Mouse (Mus musculus) cerebellum, postnatal 14 days (tissue): ENCODE measurements around the gene Lipc.
A peak's percentile ranks its signal among the peaks of the same experiment; 100 is the strongest.
"Not testable (repeated sequence)": the region's sequence is repeated elsewhere in the genome, so short reads cannot be mapped to it uniquely, and the experiment has no call there.

Source experiments
- DNase-seq, 2 experiments: peaks; one replicate each; pipeline ENCODE4 v3.0.0; 2021; ENCODE audit warnings: mixed read lengths in 2 of 2

Gene Lipc

DNA sequence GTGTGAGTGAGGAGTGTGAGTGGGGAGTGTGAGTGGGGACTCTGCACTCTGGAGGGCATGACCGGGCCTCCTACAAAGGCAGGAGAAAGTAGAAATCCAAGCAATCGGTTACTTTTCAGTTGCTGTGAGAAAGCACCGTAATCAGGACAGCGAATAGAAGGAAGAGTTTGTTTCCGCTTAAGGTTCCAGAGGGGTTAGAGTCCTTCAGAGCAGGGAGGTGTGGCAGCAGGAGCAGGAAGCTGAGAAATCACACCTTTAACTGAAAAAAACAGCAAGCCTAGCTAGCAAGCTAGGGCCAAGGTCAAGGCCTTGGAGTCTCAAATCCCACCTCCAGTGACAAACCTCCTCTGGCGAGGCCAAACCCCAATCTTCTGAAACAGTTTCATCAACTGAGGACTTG lies 97.1 kb downstream of the Lipc start:
- DNase-seq = no peak

DNA sequence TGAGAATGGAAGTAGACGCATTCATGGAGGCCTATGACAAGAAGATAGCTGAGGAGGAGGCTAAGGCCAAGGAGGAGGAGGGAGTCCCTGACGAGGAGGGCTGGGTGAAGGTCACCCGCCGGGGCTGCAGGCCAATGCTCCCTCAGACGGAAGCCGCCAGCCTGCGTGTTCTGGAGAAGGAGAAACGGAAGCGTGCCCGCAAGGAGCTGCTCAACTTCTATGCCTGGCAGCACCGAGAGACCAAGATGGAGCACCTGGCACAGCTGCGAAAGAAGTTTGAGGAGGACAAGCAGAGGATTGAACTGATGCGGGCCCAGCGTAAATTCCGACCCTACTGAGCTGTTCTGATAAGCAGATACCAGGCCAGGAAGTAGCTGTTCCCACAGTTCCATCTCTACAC lies 98.9 kb downstream of the Lipc start:
- not testable (repeated sequence) for DNase-seq

DNA sequence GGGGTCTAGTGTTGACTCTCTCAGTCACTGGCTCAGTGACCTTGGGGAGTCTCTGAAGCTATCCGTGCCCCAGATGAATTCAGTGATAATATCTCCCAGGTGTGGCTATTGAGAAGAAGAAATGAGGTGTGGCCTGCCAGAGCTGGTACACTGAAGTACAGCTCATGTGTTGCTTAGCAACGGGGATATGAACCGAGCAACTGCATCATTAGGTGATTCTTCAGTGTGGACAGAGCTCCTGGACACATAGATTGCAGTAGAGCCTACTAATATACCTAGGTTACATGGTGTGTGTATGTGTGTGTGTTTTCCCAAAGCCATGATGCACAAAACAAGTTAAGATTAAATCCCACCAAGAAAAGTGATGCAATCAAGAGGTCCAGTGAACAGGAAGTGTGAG lies 100.5 kb downstream of the Lipc start:
- DNase-seq = no peak

DNA sequence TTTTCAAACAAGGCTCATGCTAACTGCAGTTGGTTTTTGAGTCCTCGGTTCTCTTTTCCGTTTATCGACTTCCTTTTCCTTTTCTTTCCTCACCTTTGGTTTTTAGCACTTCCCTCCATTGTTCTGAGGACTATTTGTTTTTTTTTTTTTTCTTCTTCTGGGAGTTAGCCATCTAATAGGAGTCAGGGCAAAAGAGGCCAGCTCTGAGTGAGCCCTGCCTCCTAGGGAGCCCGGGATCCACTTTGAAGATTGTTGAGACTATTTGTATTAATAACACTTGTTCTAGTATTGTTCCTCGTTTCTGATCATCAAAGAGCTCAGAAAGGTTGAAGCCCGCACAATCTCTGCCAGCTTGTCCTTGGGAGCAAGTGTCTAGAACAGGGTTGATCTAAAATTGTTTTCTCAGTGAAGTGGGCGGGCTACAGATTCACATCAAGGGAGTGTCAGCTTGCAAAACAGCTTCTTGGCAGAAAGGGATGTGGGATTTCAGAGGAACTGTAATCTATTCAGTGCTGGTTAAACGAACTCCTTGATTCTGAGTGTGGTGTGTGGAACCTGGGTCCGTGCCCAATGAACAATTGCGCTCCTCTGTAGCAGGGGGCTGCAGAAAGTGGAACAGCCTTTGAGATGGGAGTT lies 103.8 kb downstream of the Lipc start:
- DNase-seq = peak; percentile 49 to 69

DNA sequence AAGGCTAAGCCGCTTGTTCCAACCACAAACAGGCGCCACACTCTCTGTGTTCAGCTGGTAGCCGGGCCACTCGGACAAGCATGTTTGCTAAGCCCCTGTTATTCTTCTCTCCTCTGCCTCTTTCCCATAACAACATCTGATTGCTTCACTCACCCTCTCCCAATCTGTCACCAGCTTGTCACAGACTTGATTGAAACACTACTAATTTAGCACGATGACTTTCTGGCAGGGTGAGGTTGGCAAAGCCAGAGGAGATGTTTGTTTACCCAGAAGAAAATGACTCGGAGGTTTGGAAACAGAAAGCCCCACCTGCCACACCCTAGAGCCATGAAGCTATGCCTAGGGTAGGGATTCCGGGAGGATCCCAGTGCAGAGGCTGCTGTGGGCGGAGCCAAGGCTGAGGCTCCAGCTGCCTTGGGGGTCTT lies 104.4 kb downstream of the Lipc start:
- peak in 1 of 2 experiments; percentile 27 for DNase-seq

DNA sequence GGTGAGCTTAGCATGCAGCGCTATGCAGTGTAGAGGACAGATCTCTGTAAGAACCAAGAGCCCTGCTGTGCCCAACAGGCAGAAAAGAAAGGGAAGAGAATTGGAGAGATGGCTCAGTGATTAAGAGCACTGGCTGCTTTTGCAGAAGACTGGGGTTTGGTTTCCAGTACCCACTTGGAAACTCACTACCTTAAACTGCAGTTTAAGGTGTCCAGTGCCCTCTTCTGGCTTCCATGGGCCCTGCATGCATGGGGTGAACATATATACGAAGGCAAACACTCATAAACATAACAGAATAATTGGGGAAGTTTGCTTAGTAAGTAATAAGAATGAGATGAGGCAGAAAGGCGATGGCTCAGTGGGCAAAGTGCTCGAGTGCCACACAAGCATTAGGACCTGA lies 108.8 kb downstream of the Lipc start:
- no peak for DNase-seq

DNA sequence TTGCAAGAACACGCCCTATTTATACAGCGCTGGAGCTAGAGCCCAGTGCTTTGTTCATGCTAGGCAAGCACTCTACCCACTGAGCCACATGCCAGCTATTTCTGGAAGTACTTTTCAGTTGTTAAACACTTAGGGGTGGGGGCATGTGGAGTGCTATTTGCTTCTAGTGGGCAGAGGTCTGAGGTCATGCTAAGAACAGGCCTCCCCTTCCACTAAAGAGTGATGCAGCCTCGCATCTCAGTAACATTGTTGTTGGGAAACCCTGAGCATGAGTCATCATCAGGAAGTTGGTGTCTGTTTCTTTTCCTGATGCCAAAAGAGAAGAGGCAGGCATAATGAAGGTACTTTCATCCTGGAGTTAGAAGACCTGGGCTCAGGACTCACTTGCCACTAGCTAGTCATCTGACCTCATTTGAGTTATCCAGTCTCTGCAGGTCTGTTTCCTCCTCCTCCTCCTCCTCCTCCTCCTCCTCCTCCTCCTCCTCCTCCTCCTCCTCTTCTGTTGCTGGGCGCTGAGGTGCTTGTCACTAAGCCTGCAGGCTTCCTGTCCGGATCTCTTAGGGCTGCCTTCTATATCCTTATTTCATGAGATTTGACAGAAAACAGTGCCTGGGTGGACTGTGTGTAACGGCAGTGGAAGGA lies 109.6 kb downstream of the Lipc start:
- DNase-seq = no peak

DNA sequence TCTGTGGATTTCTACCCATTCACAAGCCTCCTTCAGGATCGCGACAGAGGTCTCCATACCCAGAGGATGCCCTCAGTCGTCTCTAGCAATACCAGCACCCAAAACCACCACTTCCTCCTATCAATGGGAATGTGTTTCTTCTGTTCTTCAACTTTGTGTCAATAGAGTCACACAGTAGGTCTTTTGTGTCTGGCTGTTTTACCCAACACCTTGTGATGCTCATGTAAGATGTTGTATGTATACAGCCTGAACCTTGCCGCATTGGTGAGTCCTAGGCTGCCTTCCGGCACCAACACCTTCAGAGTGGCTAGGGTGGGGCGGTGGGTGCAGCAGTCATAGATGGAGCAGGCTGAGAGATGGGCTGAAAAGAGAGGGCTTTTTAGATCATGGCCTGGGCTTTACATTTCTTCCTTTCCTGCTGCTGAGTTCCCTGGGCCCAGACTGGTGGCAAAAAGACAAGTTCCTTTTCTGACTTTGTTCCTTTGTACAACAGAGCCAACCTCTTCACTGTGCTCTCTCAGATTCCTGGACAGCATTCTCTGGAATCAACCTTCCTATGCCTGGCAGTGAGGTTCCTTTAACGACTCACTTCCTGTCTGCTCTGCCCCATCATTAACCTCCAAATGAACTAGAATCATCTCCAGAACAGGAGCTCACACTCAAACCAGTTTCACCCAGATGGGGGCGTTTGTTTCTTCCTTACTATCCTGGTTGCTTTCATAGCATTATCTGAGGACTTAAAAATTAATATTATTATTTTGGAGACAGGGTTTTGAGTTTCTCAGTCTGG lies 110.4 kb downstream of the Lipc start:
- no peak for DNase-seq

DNA sequence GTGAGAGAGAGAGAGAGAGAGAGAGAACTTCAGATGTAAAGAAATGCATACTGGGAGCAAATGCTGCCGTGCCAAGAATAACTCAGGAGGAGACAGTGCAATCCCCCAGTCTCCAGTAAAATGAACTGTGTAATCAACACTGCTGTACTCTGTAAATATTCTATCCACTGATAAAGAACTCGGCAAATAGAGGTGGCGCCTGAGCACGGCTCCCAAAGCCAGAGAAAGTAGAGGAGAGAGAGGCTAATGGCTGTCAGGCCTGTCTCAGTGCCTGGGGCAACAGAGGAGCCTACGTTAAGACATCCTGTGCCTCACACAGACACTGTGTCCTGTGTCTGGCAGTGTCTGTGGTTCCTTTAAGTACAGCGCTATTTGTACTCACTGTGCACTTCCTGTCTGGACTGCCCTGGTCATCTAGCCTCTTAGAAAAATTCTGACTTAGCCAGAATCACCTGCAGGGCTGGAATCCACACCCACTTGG lies 111.1 kb downstream of the Lipc start:
- DNase-seq = no peak

DNA sequence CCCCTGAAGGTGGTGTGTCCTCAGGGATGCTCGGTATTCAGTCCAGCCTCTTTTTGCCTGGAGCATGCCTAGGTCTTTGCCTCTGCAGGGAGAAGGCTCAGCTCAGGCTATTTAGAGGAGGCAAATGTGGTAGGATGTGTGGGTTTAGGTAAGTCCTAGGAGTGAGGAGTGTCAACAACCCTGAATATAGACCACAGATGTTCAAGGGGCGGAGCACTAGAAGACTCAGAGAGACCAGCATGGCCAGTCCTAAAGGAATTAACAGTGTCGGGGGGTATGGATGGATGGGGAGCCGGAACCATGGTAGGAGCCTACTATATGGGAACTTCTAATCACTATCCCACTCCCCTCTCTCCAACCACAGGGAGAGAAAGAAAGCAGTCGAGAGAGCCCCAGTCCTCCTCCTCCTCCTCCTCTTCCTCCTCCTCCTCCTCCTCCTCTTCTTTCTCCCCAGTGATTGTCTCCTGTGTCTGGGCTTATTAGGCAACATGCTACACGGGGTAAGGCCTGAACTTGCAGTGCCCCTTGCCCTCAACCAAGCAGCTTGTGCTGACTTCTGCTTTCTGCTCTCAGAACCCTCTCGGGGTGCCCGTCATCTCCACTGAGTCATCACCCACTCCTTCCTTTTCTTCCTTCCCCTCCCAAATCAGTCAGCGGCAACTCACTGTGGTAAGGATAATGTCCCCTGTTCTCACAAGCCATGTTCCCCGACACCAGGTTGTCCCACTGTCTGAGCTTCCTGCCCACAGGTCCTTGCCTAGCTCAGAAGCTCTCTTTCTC lies 113.7 kb downstream of the Lipc start:
- DNase-seq = no peak

DNA sequence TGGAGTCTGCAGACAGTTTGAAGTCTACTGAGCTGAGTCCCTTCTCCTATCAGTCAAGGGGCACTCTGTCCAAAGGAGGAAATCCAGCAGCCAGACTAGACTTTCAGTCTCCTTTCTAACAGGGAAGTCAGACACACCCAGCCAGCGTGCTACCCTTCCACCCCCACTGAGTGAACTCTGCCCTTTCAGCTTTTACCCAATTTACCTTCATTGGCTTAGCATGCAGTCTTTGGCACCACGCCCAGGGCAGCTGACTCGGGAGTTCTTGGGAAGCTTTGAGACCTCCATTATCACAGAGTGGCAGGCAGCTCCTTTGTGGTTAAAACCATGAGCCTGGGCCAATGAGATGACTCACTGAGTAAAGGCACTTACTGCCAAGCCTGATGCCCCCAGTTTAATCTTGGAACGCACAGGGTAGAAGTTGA lies 117.3 kb downstream of the Lipc start:
- peak; percentile 41 to 60 for DNase-seq

DNA sequence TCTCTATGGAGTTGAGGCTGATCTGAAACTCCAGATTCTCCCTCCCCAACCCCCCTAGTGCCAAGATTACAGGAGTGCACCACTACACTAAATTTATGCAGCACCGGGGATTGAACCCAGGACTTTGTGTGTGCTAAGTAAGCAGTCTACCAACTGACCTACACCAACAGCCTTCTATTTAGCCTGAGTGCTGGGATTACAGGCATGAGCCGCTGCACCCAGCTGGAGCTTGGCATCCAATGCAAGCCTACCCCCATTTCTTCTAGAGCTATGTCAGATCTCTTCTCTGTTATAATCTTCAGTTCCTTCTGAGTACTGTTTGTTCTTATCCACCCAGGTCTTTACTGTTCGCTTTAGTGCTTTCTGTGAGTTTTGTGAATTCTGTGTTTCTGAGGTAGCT lies 117.8 kb downstream of the Lipc start:
- no peak for DNase-seq

DNA sequence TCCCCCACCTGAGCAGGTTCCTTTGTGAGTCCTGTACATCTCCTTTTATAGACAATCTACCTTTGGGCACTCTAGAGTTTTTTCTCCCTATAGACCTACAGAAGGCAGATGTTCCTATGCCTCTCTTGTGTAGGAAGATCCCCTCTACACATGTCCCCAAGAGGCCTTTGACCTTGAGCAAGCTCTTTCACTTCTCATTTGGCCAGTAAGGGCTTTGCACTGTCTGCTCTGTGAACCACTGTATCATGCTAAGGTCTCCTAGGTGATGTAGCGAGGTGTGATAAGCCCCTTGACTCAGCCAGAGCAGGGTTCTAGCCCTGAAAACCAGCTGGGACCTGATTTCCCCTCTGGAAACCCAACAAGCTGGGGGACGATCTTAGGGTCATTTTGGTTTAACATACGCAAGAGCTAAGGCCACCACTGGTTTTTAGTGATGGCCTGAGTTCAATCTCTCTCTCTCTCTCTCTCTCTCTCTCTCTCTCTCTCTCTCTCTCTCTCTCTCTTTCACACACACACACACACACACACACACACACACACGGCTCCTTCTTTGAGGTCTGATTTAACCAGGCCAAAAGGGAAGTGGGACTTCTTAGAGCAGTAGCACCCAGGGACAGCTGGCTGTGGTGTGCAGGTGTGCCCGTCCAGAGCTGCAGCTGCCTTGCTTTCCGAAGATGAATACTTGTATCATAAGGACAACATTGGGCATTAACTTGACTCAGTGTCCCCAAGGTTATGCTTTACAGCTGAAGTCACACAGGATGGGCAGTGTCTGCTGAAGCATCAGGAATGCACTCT lies 118.7 kb downstream of the Lipc start:
- DNase-seq = no peak

DNA sequence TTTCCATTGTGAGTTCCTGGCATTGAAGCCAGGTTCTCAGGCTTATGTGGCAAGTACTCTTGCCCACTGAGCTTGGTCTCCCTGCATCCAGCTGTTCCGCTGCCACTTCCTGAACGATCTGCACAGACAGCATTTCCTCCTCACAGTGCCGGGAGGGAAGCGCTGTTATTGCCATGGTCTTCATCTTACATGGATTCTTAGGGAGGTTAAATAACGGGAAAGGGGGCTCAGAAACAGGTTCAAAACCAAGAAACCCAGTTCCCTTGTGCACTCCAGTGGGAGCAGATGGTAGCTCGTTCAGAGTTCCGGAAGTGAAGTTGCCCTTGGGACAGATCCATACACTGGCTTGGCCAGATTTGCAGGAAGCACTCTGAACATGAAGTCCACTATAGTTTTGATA lies 119.8 kb downstream of the Lipc start:
- no peak for DNase-seq

DNA sequence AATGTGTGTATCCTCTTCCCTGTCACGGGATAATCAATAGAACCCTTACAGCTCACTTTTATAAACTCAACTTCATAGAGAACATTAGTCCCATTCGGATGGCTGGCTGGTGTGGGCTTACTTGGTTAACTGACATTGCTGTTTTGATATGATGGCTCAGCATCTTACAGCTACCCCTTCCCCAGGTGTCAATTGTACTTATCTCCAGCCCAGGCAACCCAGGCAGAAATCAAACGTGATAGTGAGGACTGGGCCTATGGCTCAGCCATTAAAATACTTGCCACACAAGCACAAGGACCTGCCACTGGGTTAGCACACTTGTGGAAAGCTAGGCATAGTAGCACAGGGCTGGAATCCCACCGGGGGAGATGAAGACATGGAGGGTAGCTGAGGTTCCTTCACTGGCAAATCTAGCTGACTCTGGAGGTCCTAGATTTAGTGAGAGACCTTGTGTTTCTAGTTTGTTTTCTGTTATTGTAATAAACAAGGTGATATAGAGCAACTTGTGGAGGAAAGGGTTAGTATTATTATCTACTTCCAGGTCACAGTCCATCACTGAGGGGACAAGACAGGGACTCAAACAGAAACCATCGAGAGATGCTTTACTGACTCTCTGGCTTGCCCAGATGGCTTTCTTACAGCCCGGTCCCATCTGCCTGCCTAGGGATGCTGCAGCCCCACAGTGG lies 121.0 kb downstream of the Lipc start:
- no peak for DNase-seq

DNA sequence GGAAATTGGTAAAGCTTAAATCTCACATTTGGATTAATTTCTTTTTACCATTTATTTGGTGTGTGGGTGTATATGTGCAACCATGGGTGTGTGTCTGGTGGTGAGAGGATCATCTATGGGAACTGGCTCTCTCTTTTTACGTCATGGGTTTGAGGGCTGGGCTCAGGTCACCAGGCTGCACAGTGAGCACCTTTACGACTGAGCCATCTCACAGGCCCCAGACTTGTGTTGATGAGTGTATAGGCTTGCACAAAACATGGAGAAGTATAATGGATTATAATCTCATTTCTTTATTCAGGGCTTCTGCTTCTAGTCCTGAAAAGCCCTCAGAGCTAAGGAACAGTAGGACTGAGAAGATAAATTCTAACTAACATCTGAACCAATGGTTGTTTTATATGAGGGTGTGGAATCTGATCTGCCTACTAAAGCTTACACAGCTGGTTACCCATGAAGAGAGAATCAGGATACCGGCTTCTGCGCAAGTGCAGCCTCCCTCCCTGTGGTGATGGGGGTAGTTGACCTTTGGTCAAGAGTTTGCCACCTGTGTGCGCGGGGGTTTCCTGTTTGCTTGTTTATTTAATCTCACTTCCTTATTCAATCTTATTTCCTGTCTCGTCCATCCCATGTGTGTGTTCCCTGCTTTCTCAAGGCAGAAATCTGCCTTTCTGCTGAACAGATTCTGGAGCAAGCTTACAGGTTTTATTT lies 122.1 kb downstream of the Lipc start:
- no peak for DNase-seq

DNA sequence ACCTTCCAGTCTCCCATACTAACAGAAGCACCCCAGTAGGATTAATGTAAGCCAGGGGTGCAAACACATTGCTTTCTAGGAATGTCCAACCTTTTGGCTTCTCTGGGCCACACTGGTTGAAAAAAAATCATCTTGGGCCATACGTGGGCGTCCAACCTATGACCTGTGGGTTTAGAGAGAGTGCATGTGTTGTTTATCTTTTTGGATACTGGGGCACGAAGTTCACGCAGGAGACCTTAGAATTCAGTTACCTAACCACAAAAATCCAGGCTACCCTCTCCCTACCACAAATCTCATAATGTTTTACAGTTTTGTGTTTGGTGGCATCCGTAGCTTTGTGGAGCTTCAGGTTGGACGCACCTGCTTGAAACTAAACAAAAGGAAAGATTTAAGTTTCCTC lies 124.1 kb downstream of the Lipc start:
- no peak for DNase-seq

DNA sequence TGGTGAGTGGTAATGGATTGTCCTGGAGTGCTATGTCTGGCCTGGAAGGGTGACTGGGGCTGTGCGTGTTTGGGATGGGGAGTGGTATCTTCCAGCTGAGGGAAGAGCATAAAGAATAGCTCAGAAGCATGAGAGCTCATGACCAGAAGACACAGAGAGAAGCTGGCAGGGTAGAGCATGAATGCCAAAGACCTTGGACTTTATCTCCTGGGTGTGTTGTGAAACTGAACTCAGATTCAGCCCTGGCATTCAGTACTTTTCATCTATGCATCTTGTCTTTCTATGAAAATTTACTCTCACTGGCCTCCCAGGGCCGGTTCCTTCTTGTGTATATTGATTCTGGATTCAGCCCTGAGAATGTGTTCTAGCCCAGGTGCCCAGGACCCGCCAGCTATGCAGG lies 127.9 kb downstream of the Lipc start:
- DNase-seq = no peak

DNA sequence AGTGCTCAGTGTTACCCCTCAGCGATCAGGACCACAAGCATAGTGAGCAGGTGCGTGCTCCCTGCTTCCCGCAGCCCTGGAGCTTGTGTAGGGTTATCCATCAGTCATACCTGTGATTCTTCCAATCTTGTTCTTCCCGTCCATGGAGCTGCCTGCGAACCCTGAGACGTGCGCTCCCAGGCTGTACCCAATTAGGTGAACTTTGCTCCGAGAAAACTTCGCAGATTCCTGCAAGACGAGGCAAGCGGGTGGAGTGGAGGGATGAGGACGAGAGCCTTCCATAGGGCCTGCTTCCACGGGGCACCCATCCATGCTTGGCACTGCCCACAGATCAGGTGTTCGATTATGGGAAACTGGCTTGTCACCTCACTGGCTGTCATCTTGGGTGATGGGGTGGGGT lies 133.3 kb downstream of the Lipc start:
- no peak for DNase-seq

DNA sequence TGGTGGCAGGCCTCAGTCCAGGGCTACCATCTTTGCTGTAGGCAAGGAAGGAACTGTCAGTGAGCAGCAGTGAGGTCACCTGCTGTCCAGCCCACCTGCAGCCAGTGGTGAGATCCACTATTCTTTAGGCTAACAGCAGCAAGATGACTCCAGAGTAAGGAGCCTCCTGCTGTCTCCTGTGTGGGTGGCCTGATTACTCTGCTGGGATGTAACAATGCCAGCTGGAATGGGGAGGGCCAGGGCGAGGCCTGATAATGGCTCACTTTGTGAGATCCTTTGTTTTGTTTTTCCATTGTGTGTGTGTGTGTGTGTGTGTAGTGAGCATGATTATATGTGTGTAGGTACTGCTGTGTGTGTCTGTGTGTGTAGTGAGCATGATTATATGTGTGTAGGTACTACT lies 134.6 kb downstream of the Lipc start:
- DNase-seq = no peak

DNA sequence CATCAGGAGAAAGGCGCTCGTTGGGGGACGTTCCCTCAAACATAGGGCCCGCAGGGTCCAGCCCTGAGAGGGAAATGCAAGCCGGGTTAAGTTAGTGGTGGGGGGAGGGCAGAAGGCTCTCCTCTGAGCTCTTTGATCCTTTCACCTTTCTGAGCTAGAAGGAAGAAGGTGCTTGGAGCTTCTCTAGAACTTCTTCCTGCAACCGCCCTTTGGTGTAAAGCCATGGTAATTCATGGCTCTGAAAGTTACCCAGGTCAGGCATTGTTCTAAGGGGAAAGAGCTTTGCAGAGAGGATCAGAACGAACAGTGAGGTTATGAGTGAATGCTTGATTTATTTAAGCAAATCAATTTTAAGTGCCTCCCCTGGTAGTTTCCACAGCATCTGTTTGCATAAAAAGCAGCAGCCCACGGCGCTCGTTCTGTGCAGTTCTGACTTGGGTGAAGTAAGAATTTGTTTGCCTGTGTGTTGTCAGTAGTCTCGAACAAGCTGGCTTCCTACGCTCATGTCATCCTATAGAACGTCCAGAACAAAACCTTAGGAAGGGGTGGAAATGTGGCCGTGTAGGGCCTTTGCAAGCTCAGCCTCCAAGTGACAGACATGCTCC lies 135.2 kb downstream of the Lipc start:
- no peak for DNase-seq
